Mouse (Mus musculus) thymus, adult 2 months (tissue): ENCODE measurements around the gene Prkca.

Experiments used
- CTCF ChIP-seq: fragments of 200-500 bp; IDR thresholded peaks from 2 replicates; pipeline ENCODE4 v1.5.1; 2012; ENCODE audit warnings: mild to moderate bottlenecking, control low read depth, low read length, moderate library complexity, borderline replicate concordance; ENCODE audit not compliant: control insufficient read depth, poor library complexity, insufficient read depth; ENCODE audit errors: extremely low read depth
- POLR2A ChIP-seq: fragments of 200-500 bp; IDR thresholded peaks from 2 replicates; pipeline ENCODE4 v1.6.1; 2012; ENCODE audit warnings: mild to moderate bottlenecking, low read length, control low read depth, moderate library complexity; ENCODE audit not compliant: control insufficient read depth, poor library complexity, insufficient read depth; ENCODE audit errors: extremely low read depth

GRCm38 (mm10) chr11:108333583-108334379, 9.9 kb downstream of the Prkca start:
- TF ChIP-seq CTCF (no peak), POLR2A (no peak)
